Mouse (Mus musculus) C2C12 (cell line): Measurements from ENCODE around the gene Galnt10.

Source experiments
- CEBPB ChIP-seq: IDR thresholded peaks from one replicate; pipeline ENCODE4 v1.6.1; 2011; ENCODE audit warnings: low read depth, mild to moderate bottlenecking, control low read depth, moderate library complexity
- CTCF ChIP-seq: IDR thresholded peaks from one replicate; pipeline ENCODE4 v1.5.1; 2011; ENCODE audit not compliant: control insufficient read depth, insufficient read depth, insufficient read length
- FOSL1 ChIP-seq: IDR thresholded peaks from one replicate; pipeline ENCODE4 v1.8.0; 2011; ENCODE audit warnings: mild to moderate bottlenecking, low read length; ENCODE audit not compliant: poor library complexity, insufficient read depth, severe bottlenecking
- MAX ChIP-seq: IDR thresholded peaks from one replicate; pipeline ENCODE4 v1.6.1; 2011; ENCODE audit warnings: mild to moderate bottlenecking, control low read depth
- MYOD1 ChIP-seq: IDR thresholded peaks from one replicate; pipeline ENCODE4 v1.6.1; 2011; ENCODE audit warnings: low read depth; ENCODE audit not compliant: control insufficient read depth, insufficient read length
- USF1 ChIP-seq: IDR thresholded peaks from one replicate; pipeline ENCODE4 v1.6.1; 2011; ENCODE audit warnings: low read depth, mild to moderate bottlenecking, control low read depth, moderate library complexity

GRCm38 (mm10) chr11:57809732-57810098 lies 164.5 kb downstream of the Galnt10 start:
- no peak for TF ChIP-seq CTCF
- no peak for TF ChIP-seq USF1
- TF ChIP-seq MAX: no peak
- TF ChIP-seq FOSL1: no peak
- TF ChIP-seq CEBPB: no peak
- TF ChIP-seq MYOD1: no peak
